33 mouse cellular contexts compared by ENCODE assay signal in genomic region chr6:128734896-128735295, GRCm38 (mm10). TPM values are rescaled to one million over a fixed set of nuclear protein-coding genes. Genes with fewer than 3 reads are reported as not detected.
DNase-seq lines count a peak whose midpoint lies in the region; ATAC-seq and TF ChIP-seq lines count a peak whose summit lies in the region.
"Had no signal": no experiment of that assay in that cellular context is flagged by ENCODE, and none has a peak within 500 bp of the region (broad histone marks: within the 10 kb centered on the region; RNA-seq: fewer than 3 reads in every experiment).

No protein-coding gene starts in this region.

- no peaks in the 10 kb centered on the region for H3K36me3 ChIP-seq in kidney, embryonic 15.5 days
- no peaks in the 10 kb centered on the region for H3K36me3 ChIP-seq in neural tube, embryonic 11.5 days (ENCODE audit: control insufficient read depth, insufficient read depth, low read length)
- H3K36me3 ChIP-seq in myocyte (ENCODE audit: control insufficient read depth, insufficient read depth) = no peaks in the 10 kb centered on the region
- H3K36me3 ChIP-seq: embryonic facial prominence, embryonic 10.5 days; embryonic facial prominence, embryonic 15.5 days; forebrain, embryonic 12.5 days; heart, embryonic 10.5 days; heart, embryonic 15.5 days; limb, embryonic 12.5 days; midbrain, embryonic 13.5 days; stomach, embryonic 15.5 days had no signal

- no peak for DNase-seq in kidney, adult 8-10 months
- no peak for DNase-seq in neural tube, embryonic 11.5 days (ENCODE audit: low spot score)
- no peak for DNase-seq in neural tube, embryonic 10.5 days (ENCODE audit: extremely low spot score, low spot score)
- DNase-seq in R1 (ENCODE audit: low read depth, low spot score) = peak; percentile 79
- DNase-seq in cerebellum, adult 8-10 months = no peak
- DNase-seq in spleen, postnatal 10 days (ENCODE audit: low spot score in 2 of 2) = no peak
- DNase-seq: adrenal gland, postnatal 25 days; B cell, adult 2 months; cerebellum, adult 2 months; cerebellum, postnatal 36 days; forebrain, postnatal 0 days; gastrocnemius, postnatal 10 days; kidney, postnatal 14 days; lung, postnatal 36 days had no signal

- H3ac ChIP-seq in myocyte (ENCODE audit: control insufficient read depth, insufficient read length) = no peak overlapping the region

- no peak overlapping the region for H3K4me3 ChIP-seq in kidney, embryonic 15.5 days (replicated peaks)
- H3K4me3 ChIP-seq in neural tube, embryonic 11.5 days (ENCODE audit: low read depth, low read length) = no peak overlapping the region
- no peak overlapping the region for H3K4me3 ChIP-seq in myocyte
- H3K4me3 ChIP-seq: embryonic facial prominence, embryonic 10.5 days; embryonic facial prominence, embryonic 15.5 days; forebrain, embryonic 12.5 days; heart, embryonic 10.5 days; heart, embryonic 15.5 days; limb, embryonic 12.5 days; midbrain, embryonic 13.5 days; stomach, embryonic 15.5 days had no signal

- H3K9ac ChIP-seq in kidney, embryonic 15.5 days = no peak overlapping the region
- H3K9ac ChIP-seq in neural tube, embryonic 11.5 days (ENCODE audit: low read length) = no peak overlapping the region
- H3K9ac ChIP-seq: embryonic facial prominence, embryonic 15.5 days; forebrain, embryonic 12.5 days; forebrain, postnatal 0 days; heart, embryonic 15.5 days; limb, embryonic 12.5 days; midbrain, embryonic 13.5 days; stomach, embryonic 15.5 days had no signal

- no peak overlapping the region for H3K4me2 ChIP-seq in kidney, embryonic 15.5 days
- H3K4me2 ChIP-seq in neural tube, embryonic 11.5 days (ENCODE audit: low read depth) = no peak overlapping the region
- H3K4me2 ChIP-seq in myocyte (ENCODE audit: low read depth) = no peak overlapping the region
- H3K4me2 ChIP-seq: embryonic facial prominence, embryonic 15.5 days; forebrain, embryonic 12.5 days; heart, embryonic 15.5 days; limb, embryonic 12.5 days; liver, embryonic 11.5 days; midbrain, embryonic 13.5 days; stomach, embryonic 15.5 days had no signal

- peak; percentile 57 for ATAC-seq in kidney, embryonic 15.5 days (replicated peaks; ENCODE audit: low FRiP score)
- peak; percentile 62; the same call in 1 of the 2 replicates for ATAC-seq in neural tube, embryonic 11.5 days (ENCODE audit: insufficient read depth, low FRiP score, low TSS enrichment)
- ATAC-seq: forebrain, postnatal 0 days; hindbrain, embryonic 16.5 days; midbrain, embryonic 13.5 days; Patski had no signal

- H3K79me2 ChIP-seq in myocyte (ENCODE audit: control insufficient read depth, insufficient read depth) = no peaks in the 10 kb centered on the region

- no peaks in the 10 kb centered on the region for H3K27me3 ChIP-seq in kidney, embryonic 15.5 days
- no peaks in the 10 kb centered on the region for H3K27me3 ChIP-seq in neural tube, embryonic 11.5 days (ENCODE audit: control insufficient read depth, insufficient read depth, low read length)
- no peaks in the 10 kb centered on the region for H3K27me3 ChIP-seq in myocyte (ENCODE audit: control insufficient read depth, insufficient read depth, insufficient read length)
- H3K27me3 ChIP-seq: embryonic facial prominence, embryonic 15.5 days; forebrain, embryonic 12.5 days; heart, embryonic 15.5 days; limb, embryonic 12.5 days; midbrain, embryonic 13.5 days; Patski; stomach, embryonic 15.5 days had no signal

- H3K4me1 ChIP-seq in kidney, embryonic 15.5 days = peaks cover 9% of the 10 kb centered on the region
- no peaks in the 10 kb centered on the region for H3K4me1 ChIP-seq in neural tube, embryonic 11.5 days (ENCODE audit: control insufficient read depth, insufficient read depth, low read length)
- H3K4me1 ChIP-seq: embryonic facial prominence, embryonic 10.5 days; embryonic facial prominence, embryonic 15.5 days; forebrain, embryonic 12.5 days; heart, embryonic 10.5 days; heart, embryonic 15.5 days; midbrain, embryonic 13.5 days; stomach, embryonic 15.5 days had no signal

- no peaks in the 10 kb centered on the region for H3K9me3 ChIP-seq in kidney, embryonic 15.5 days (replicated peaks)
- H3K9me3 ChIP-seq in neural tube, embryonic 11.5 days (ENCODE audit: control insufficient read depth, low read length) = no peaks in the 10 kb centered on the region
- H3K9me3 ChIP-seq: embryonic facial prominence, embryonic 10.5 days; embryonic facial prominence, embryonic 15.5 days; forebrain, embryonic 12.5 days; heart, embryonic 10.5 days; heart, embryonic 15.5 days; limb, embryonic 12.5 days; midbrain, embryonic 13.5 days; stomach, embryonic 15.5 days had no signal

- H3K27ac ChIP-seq in kidney, embryonic 15.5 days = no peak overlapping the region
- H3K27ac ChIP-seq in neural tube, embryonic 11.5 days (ENCODE audit: low read depth, low read length) = no peak overlapping the region
- H3K27ac ChIP-seq: embryonic facial prominence, embryonic 10.5 days; embryonic facial prominence, embryonic 15.5 days; forebrain, embryonic 12.5 days; heart, embryonic 10.5 days; heart, embryonic 15.5 days; limb, embryonic 12.5 days; midbrain, embryonic 13.5 days; stomach, embryonic 15.5 days had no signal

- no peak for TF ChIP-seq POLR2A in myocyte (IDR thresholded peaks at IDR 0.05; ENCODE audit: insufficient read length, low read depth)

TF ChIP-seq in myocyte, 11 proteins besides CTCF, POLR2A, EP300 and RAD21:
- TF ChIP-seq E2F4 (IDR thresholded peaks at IDR 0.05; ENCODE audit: insufficient read depth) (no peak), USF1 (IDR thresholded peaks at IDR 0.05; ENCODE audit: low read depth) (peak; percentile 18)

RNA-seq across cellular contexts. Expression of gene Klrb1, which starts 12.0 kb away (rescaled TPM):
- polyA plus RNA-seq in kidney, embryonic 15.5 days (2015; fragmentation: Nextera tagmentation; extraction: Ambion mirVana) = not detected in 2 replicates
- polyA plus RNA-seq in neural tube, embryonic 11.5 days (2014; fragmentation: Nextera tagmentation; extraction: Ambion mirVana) = not detected in 2 replicates
- not detected for polyA plus RNA-seq in myocyte (2012; fragmentation: generic; extraction: Trizol)
- polyA plus RNA-seq: cerebellum, adult 2 months; embryonic facial prominence, embryonic 10.5 days; embryonic facial prominence, embryonic 15.5 days; forebrain, embryonic 12.5 days; gonadal fat pad, adult 2 months; heart, embryonic 10.5 days; heart, embryonic 15.5 days; hindbrain, embryonic 11.5 days; intestine, embryonic 14.5 days; limb, embryonic 12.5 days; liver, embryonic 11.5 days; liver, embryonic 16.5 days; lung, embryonic 16.5 days; Patski; stomach, embryonic 15.5 days; urinary bladder, adult 2 months had no signal

RNA-seq across cellular contexts. Expression of gene Klrb1c, which starts 54.1 kb away (rescaled TPM):
- 0.17 and 0.22 TPM in 2 replicates for polyA plus RNA-seq in kidney, embryonic 15.5 days (2015; fragmentation: Nextera tagmentation; extraction: Ambion mirVana)
- not detected in 2 replicates for polyA plus RNA-seq in neural tube, embryonic 11.5 days (2014; fragmentation: Nextera tagmentation; extraction: Ambion mirVana)
- polyA plus RNA-seq in myocyte (2012; fragmentation: generic; extraction: Trizol) = not detected
- polyA plus RNA-seq: cerebellum, adult 2 months; embryonic facial prominence, embryonic 10.5 days; forebrain, embryonic 12.5 days; hindbrain, embryonic 11.5 days; limb, embryonic 12.5 days; liver, embryonic 11.5 days; midbrain, embryonic 13.5 days; Patski had no signal
